Mouse (Mus musculus) forebrain, embryonic 10.5 days (tissue): Measurements from ENCODE around the gene Dnajb8. TPM values are rescaled to one million over a fixed set of nuclear protein-coding genes. Genes with fewer than 3 reads are reported as not detected.
A peak's percentile ranks its signal among the peaks of the same experiment; 100 is the strongest.

Source experiments
- DNase-seq: peaks from one replicate; pipeline ENCODE4 v3.0.0-alpha.2; 2017; ENCODE audit warnings: low spot score; ENCODE audit errors: extremely low spot score
- H3K27ac ChIP-seq: fragments of 300-500 bp; sonication (generic); 2 replicates; pipeline ENCODE4 v1.5.1; 2016; ENCODE audit warnings: mild to moderate bottlenecking
- H3K27me3 ChIP-seq: fragments of 300-500 bp; sonication (generic); 2 replicates; pipeline ENCODE4 v1.6.1; 2016; ENCODE audit warnings: mild to moderate bottlenecking; ENCODE audit not compliant: poor library complexity, severe bottlenecking
- H3K36me3 ChIP-seq: fragments of 300-500 bp; sonication (generic); replicated peaks from 2 replicates; pipeline ENCODE4 v1.6.1; 2016; ENCODE audit warnings: mild to moderate bottlenecking, moderate library complexity
- H3K4me1 ChIP-seq: fragments of 300-500 bp; sonication (generic); 2 replicates; pipeline ENCODE4 v1.6.1; 2016
- H3K4me3 ChIP-seq: fragments of 300-500 bp; sonication (generic); 2 replicates; pipeline ENCODE4 v1.5.1; 2016; ENCODE audit warnings: mild to moderate bottlenecking, moderate library complexity
- H3K9me3 ChIP-seq: fragments of 300-500 bp; sonication (generic); 2 replicates; pipeline ENCODE4 v1.6.1; 2016; ENCODE audit warnings: mild to moderate bottlenecking, moderate library complexity
- WGBS: fragments of 180-500 bp; shearing (Covaris S2); methylation state at CpG from one replicate; pipeline ENCODE4 v1.1.7; 2016; 5-methylcytosine and 5-hydroxymethylcytosine counted together
- polyA plus RNA-seq: library from polyadenylated mRNA; unstranded; fragments of >200 nt; fragmentation: Nextera tagmentation; extraction: Ambion mirVana; gene quantifications from 2 replicates; pipeline ENCODE4 v1.2.1, GENCODE M21; 2016

Dnajb8 gene
- polyA plus RNA-seq, 1 experiment from 2014 or later = not detected

- no peak overlapping the region for H3K27ac ChIP-seq
- H3K9me3 ChIP-seq = no peaks in the 10 kb centered on the region
- no peak overlapping the region for H3K4me3 ChIP-seq
- H3K27me3 ChIP-seq = no peaks in the 10 kb centered on the region
- peaks cover 4% of the 10 kb centered on the region; the same call in 1 of the 2 replicates for H3K4me1 ChIP-seq
- DNase-seq = no peak
- 85% methylated on average over 7 of the region's 7 CpGs for WGBS
- peaks cover 9% of the 10 kb centered on the region for H3K36me3 ChIP-seq
Measured at GRCm38 (mm10) chr6:88251798-88252478, 29.9 kb downstream of the Dnajb8 start.

- no peak for DNase-seq
- WGBS = 74% methylated on average over 6 of the region's 6 CpGs
- peaks cover 19% of the 10 kb centered on the region for H3K36me3 ChIP-seq
- H3K4me3 ChIP-seq = no peak overlapping the region
- no peaks in the 10 kb centered on the region for H3K4me1 ChIP-seq
- H3K27me3 ChIP-seq = no peaks in the 10 kb centered on the region
- H3K9me3 ChIP-seq = no peaks in the 10 kb centered on the region
- no peak overlapping the region for H3K27ac ChIP-seq
Measured at GRCm38 (mm10) chr6:88254082-88254481, 32.0 kb downstream of the Dnajb8 start.

- H3K4me1 ChIP-seq = no peaks in the 10 kb centered on the region
- no peak for DNase-seq
- H3K27ac ChIP-seq = no peak overlapping the region
- WGBS = 91% methylated on average over 4 of the region's 4 CpGs
- H3K4me3 ChIP-seq = no peak overlapping the region
- peaks cover 19% of the 10 kb centered on the region for H3K36me3 ChIP-seq
- no peaks in the 10 kb centered on the region for H3K9me3 ChIP-seq
- no peaks in the 10 kb centered on the region for H3K27me3 ChIP-seq
Measured at GRCm38 (mm10) chr6:88255435-88255834, 33.4 kb downstream of the Dnajb8 start.

- H3K36me3 ChIP-seq = peaks cover 19% of the 10 kb centered on the region
- H3K27me3 ChIP-seq = no peaks in the 10 kb centered on the region
- H3K4me3 ChIP-seq = no peak overlapping the region
- H3K27ac ChIP-seq = no peak overlapping the region
- H3K4me1 ChIP-seq = peaks cover 18% of the 10 kb centered on the region
- no peak for DNase-seq
- 92% methylated on average over 3 of the region's 3 CpGs for WGBS
- H3K9me3 ChIP-seq = no peaks in the 10 kb centered on the region
Measured at GRCm38 (mm10) chr6:88259621-88260020, 37.6 kb downstream of the Dnajb8 start.

- no peak overlapping the region for H3K27ac ChIP-seq
- no peaks in the 10 kb centered on the region for H3K27me3 ChIP-seq
- no peak for DNase-seq
- no peaks in the 10 kb centered on the region for H3K9me3 ChIP-seq
- peaks cover 18% of the 10 kb centered on the region for H3K4me1 ChIP-seq
- no peak overlapping the region for H3K4me3 ChIP-seq
- H3K36me3 ChIP-seq = peaks cover 19% of the 10 kb centered on the region
- 94% methylated on average over 3 of the region's 3 CpGs for WGBS
Measured at GRCm38 (mm10) chr6:88260645-88261044, 38.6 kb downstream of the Dnajb8 start.

GRCm38 (mm10) chr6:88262160-88262559, 40.1 kb downstream of the Dnajb8 start:
- H3K27me3 ChIP-seq = no peaks in the 10 kb centered on the region
- no peaks in the 10 kb centered on the region for H3K9me3 ChIP-seq
- WGBS = 42% methylated on average over 9 of the region's 9 CpGs
- H3K27ac ChIP-seq = peak overlapping the region; percentile 78
- H3K36me3 ChIP-seq = peaks cover 8% of the 10 kb centered on the region
- H3K4me1 ChIP-seq = peaks cover 18% of the 10 kb centered on the region
- no peak overlapping the region for H3K4me3 ChIP-seq
- DNase-seq = peak; percentile 37

GRCm38 (mm10) chr6:88265355-88265754, 43.3 kb downstream of the Dnajb8 start:
- Histone ChIP-seq H3K4me1 (peaks cover 18% of the 10 kb centered on the region), H3K27ac (no peak overlapping the region), H3K27me3 (no peaks in the 10 kb centered on the region), H3K4me3 (no peak overlapping the region), H3K36me3 (no peaks in the 10 kb centered on the region), H3K9me3 (no peaks in the 10 kb centered on the region)
- 95% methylated on average over 1 of the region's 1 CpGs for WGBS
- no peak for DNase-seq

- H3K27me3 ChIP-seq = no peaks in the 10 kb centered on the region
- H3K36me3 ChIP-seq = no peaks in the 10 kb centered on the region; the same call in 1 of the 2 replicates
- no peak overlapping the region for H3K4me3 ChIP-seq
- H3K9me3 ChIP-seq = no peaks in the 10 kb centered on the region
- no peak overlapping the region for H3K27ac ChIP-seq
- peaks cover 18% of the 10 kb centered on the region for H3K4me1 ChIP-seq
- WGBS = 82% methylated on average over 3 of the region's 3 CpGs
- no peak for DNase-seq
Measured at GRCm38 (mm10) chr6:88266055-88266454, 44.0 kb downstream of the Dnajb8 start.

GRCm38 (mm10) chr6:88267068-88267467, 45.0 kb downstream of the Dnajb8 start:
- H3K4me1 ChIP-seq = peaks cover 14% of the 10 kb centered on the region
- no peaks in the 10 kb centered on the region; the same call in 1 of the 2 replicates for H3K36me3 ChIP-seq
- DNase-seq = no peak
- no peaks in the 10 kb centered on the region for H3K9me3 ChIP-seq
- H3K27ac ChIP-seq = no peak overlapping the region
- WGBS = 91% methylated on average over 3 of the region's 3 CpGs
- H3K4me3 ChIP-seq = no peak overlapping the region
- H3K27me3 ChIP-seq = no peaks in the 10 kb centered on the region

GRCm38 (mm10) chr6:88267970-88268369, 45.9 kb downstream of the Dnajb8 start:
- Histone ChIP-seq H3K27ac (no peak overlapping the region), H3K4me3 (no peak overlapping the region), H3K4me1 (peaks cover 5% of the 10 kb centered on the region), H3K9me3 (no peaks in the 10 kb centered on the region), H3K27me3 (no peaks in the 10 kb centered on the region), H3K36me3 (no peaks in the 10 kb centered on the region; the same call in 1 of the 2 replicates)
- 86% methylated on average over 2 of the region's 2 CpGs for WGBS
- no peak for DNase-seq

GRCm38 (mm10) chr6:88274623-88275022, 52.6 kb downstream of the Dnajb8 start:
- Histone ChIP-seq H3K4me3 (no peak overlapping the region), H3K27ac (no peak overlapping the region), H3K27me3 (no peaks in the 10 kb centered on the region), H3K4me1 (no peaks in the 10 kb centered on the region), H3K9me3 (no peaks in the 10 kb centered on the region), H3K36me3 (no peaks in the 10 kb centered on the region; the same call in none of the 2 replicates)
- WGBS = 92% methylated on average over 6 of the region's 6 CpGs
- no peak for DNase-seq

- H3K4me3 ChIP-seq = no peak overlapping the region
Measured at GRCm38 (mm10) chr6:88276221-88276620, 54.2 kb downstream of the Dnajb8 start.

GRCm38 (mm10) chr6:88277242-88277641, 55.2 kb downstream of the Dnajb8 start:
- Histone ChIP-seq H3K36me3 (peaks cover 3% of the 10 kb centered on the region; the same call in 1 of the 2 replicates), H3K27me3 (no peaks in the 10 kb centered on the region), H3K4me1 (no peaks in the 10 kb centered on the region), H3K4me3 (no peak overlapping the region), H3K27ac (no peak overlapping the region), H3K9me3 (no peaks in the 10 kb centered on the region)
- DNase-seq = no peak
- 88% methylated on average over 4 of the region's 4 CpGs for WGBS

More at GRCm38 (mm10) chr6:88276221-88276620, 54.2 kb downstream of the Dnajb8 start:
- Histone ChIP-seq H3K9me3 (no peaks in the 10 kb centered on the region), H3K4me1 (no peaks in the 10 kb centered on the region), H3K36me3 (no peaks in the 10 kb centered on the region; the same call in 1 of the 2 replicates), H3K27ac (no peak overlapping the region), H3K27me3 (no peaks in the 10 kb centered on the region)
- no peak for DNase-seq
- 90% methylated on average over 4 of the region's 4 CpGs for WGBS
